Mouse (Mus musculus) hindbrain, embryonic 12.5 days (tissue): ENCODE results near the gene Naaladl2. TPM values are rescaled to one million over a fixed set of nuclear protein-coding genes. Genes with fewer than 3 reads are reported as not detected.
A peak's percentile ranks its signal among the peaks of the same experiment; 100 is the strongest.

Source experiments
- ATAC-seq: fragments of 200-750 bp; cut with Nextera tagmentation; 2 replicates; pipeline ENCODE4 v1.8.0; 2017; ENCODE audit warnings: moderate TSS enrichment; ENCODE audit not compliant: low FRiP score
- H3K27ac ChIP-seq: fragments of 300-500 bp; sonication (generic); 2 replicates; pipeline ENCODE4 v1.5.1; 2016; ENCODE audit warnings: mild to moderate bottlenecking
- H3K27me3 ChIP-seq: fragments of 300-500 bp; sonication (generic); 2 replicates; pipeline ENCODE4 v1.6.1; 2016; ENCODE audit warnings: mild to moderate bottlenecking
- H3K36me3 ChIP-seq: fragments of 300-500 bp; sonication (generic); 2 replicates; pipeline ENCODE4 v1.6.1; 2016; ENCODE audit warnings: mild to moderate bottlenecking
- H3K4me1 ChIP-seq: fragments of 300-500 bp; sonication (generic); 2 replicates; pipeline ENCODE4 v1.6.1; 2016
- H3K4me2 ChIP-seq: fragments of 300-500 bp; sonication (generic); replicated peaks from 2 replicates; pipeline ENCODE4 v1.6.1; 2016; ENCODE audit warnings: mild to moderate bottlenecking
- H3K4me3 ChIP-seq: fragments of 300-500 bp; sonication (generic); 2 replicates; pipeline ENCODE4 v1.5.1; 2016; ENCODE audit warnings: mild to moderate bottlenecking
- H3K9ac ChIP-seq: fragments of 300-500 bp; sonication (generic); 2 replicates; pipeline ENCODE4 v1.6.1; 2016; ENCODE audit warnings: mild to moderate bottlenecking, moderate library complexity
- H3K9me3 ChIP-seq: fragments of 300-500 bp; sonication (generic); replicated peaks from 2 replicates; pipeline ENCODE4 v1.6.1; 2016; ENCODE audit warnings: mild to moderate bottlenecking
- WGBS: fragments of 180-500 bp; shearing (Covaris S2); methylation state at CpG from one replicate; pipeline ENCODE4 v1.1.7; 2016; 5-methylcytosine and 5-hydroxymethylcytosine counted together
- polyA plus RNA-seq: library from polyadenylated mRNA; unstranded; fragments of >200 nt; fragmentation: Nextera tagmentation; extraction: Ambion mirVana; gene quantifications from 2 replicates; pipeline ENCODE4 v1.2.1, GENCODE M21; 2016

Naaladl2 gene
- polyA plus RNA-seq, 1 experiment from 2014 or later, result 0.63 TPM

- H3K4me2 ChIP-seq, result no peak overlapping the region
- no peaks in the 10 kb centered on the region for H3K9me3 ChIP-seq
- H3K27ac ChIP-seq, result no peak overlapping the region
- WGBS, result 49% methylated on average over 2 of the region's 2 CpGs
- H3K4me1 ChIP-seq, result no peaks in the 10 kb centered on the region
- no peaks in the 10 kb centered on the region for H3K27me3 ChIP-seq
- no peak overlapping the region for H3K4me3 ChIP-seq
- H3K36me3 ChIP-seq, result no peaks in the 10 kb centered on the region
- no peak overlapping the region for H3K9ac ChIP-seq
- ATAC-seq, result no peak
These were observed 222.2 kb downstream of the Naaladl2 start for GRCm38 (mm10) chr3:24921811-24922210.

DNA sequence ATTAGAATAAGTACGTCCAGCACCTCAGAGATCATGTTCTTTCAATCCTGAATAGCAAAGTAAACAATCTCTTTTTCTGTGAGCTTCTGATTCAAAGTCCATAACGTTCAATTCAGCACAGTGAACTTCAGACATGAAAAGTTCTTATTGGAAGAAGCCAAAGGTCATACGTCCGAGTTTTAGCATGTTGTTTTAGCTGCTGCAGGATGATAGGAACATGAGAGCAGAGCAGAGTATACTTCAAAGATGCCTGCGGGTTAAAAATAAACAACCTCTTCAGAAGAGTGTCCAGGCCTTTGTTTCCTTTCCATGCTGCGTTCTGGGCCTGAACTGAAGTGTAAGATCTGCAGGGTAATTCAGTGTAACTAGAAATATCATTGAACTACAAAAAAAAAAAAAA, 222.7 kb downstream of the Naaladl2 start:
- ATAC-seq, result no peak
- Histone ChIP-seq H3K36me3 (no peaks in the 10 kb centered on the region), H3K9ac (no peak overlapping the region), H3K4me3 (no peak overlapping the region), H3K4me1 (no peaks in the 10 kb centered on the region), H3K9me3 (no peaks in the 10 kb centered on the region), H3K4me2 (no peak overlapping the region), H3K27ac (no peak overlapping the region), H3K27me3 (no peaks in the 10 kb centered on the region)
- WGBS, result 52% methylated on average over 6 of the region's 6 CpGs

DNA sequence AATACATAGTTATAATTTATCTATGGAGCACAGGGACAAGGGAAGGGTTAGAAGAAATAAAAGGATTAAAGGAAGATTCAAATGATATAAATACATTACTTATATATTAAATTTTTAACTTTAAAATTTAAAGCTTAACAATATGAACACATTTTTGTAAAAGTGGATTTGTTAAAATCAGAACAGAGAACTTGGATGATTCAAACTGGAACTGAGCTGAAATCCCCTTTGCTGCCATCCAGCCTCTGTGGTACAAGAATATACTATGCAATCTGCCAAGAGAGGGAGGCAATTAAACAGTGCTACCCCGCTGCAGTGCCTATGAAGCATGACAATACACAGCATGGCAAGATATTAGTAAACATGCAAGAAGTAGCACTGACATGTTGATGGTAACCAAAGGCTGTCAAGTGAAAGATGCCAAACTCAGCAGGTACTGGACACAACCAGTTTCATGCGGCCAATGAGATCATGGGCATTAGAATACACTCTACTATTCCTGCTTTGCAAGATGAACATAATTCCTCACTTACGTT, 238.6 kb downstream of the Naaladl2 start:
- 89% methylated on average over 3 of the region's 3 CpGs for WGBS
- no peak overlapping the region for H3K9ac ChIP-seq

DNA sequence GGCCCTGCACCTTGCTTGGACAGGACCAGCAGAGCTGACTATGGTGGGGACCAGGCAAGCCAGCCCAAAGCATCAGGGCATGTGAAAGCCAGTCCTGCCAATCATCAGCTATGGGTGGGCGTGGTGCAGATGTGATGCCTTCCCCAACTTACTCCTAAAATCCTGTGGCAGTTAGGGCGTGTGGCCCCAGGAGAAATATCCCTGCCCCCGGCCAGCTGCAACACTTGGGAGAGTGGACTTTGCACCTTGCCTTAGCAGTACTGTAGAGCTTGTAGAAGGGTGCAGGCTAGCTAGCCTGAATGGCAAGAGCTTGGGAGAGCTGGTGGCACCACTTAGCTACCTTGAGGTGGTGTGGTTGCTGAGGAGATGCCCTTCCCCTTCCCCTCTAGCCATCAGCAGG, 255.3 kb downstream of the Naaladl2 start:
- Histone ChIP-seq H3K4me2 (no peak overlapping the region), H3K4me3 (no peak overlapping the region), H3K27ac (no peak overlapping the region), H3K9me3 (no peaks in the 10 kb centered on the region), H3K27me3 (no peaks in the 10 kb centered on the region), H3K4me1 (no peaks in the 10 kb centered on the region), H3K36me3 (no peaks in the 10 kb centered on the region), H3K9ac (no peak overlapping the region)
- 92% methylated on average over 3 of the region's 3 CpGs for WGBS
- no peak for ATAC-seq

More for the DNA sequence above, 238.6 kb downstream of the Naaladl2 start:
- no peaks in the 10 kb centered on the region for H3K9me3 ChIP-seq
- H3K4me1 ChIP-seq, result no peaks in the 10 kb centered on the region
- H3K27ac ChIP-seq, result no peak overlapping the region
- no peak for ATAC-seq
- H3K36me3 ChIP-seq, result no peaks in the 10 kb centered on the region
- H3K4me2 ChIP-seq, result no peak overlapping the region
- no peaks in the 10 kb centered on the region for H3K27me3 ChIP-seq
- H3K4me3 ChIP-seq, result no peak overlapping the region

DNA sequence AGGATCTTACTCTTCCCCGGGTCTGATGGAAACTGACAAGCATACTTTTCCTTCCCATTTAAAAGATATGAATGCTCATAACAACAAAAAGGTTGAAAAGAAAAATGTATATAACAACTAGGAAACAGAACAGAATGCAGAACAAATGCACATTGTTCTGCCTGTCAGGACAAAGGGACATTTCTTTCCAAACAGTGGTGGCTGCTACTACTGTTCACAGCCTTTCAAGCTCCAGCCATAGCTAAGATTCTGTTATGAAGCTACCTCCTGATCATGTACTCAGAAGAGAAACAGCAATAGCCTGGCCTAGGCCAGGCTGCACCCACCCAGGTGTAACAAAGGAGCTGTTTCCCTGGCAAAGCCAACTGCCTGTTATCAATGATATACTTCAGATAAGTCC, 271.8 kb downstream of the Naaladl2 start:
- Histone ChIP-seq H3K36me3 (no peaks in the 10 kb centered on the region), H3K27me3 (no peaks in the 10 kb centered on the region), H3K9me3 (no peaks in the 10 kb centered on the region), H3K4me2 (no peak overlapping the region), H3K9ac (no peak overlapping the region), H3K4me3 (no peak overlapping the region), H3K4me1 (no peaks in the 10 kb centered on the region), H3K27ac (no peak overlapping the region)
- 88% methylated on average over 1 of the region's 1 CpGs for WGBS
- ATAC-seq, result no peak

DNA sequence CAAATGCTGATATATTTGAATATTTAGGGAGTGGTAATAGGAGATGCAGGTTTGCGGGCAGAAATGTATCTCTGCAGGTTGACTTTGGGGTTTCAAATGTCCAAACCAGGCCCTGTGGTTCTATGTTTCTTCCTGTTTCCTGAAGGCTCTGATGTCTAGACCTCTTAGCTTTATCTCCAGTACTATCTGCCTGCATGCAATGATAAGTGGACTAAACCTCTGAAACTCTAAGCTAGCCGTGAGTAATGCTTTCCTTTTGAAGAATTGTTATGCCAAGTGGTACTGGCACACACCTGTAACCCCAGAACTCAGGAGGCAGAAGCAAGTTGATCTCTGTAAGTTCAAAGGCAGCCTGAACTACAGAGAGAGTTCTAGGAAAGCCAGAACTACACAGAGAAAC, 291.1 kb downstream of the Naaladl2 start:
- Histone ChIP-seq H3K27ac (no peak overlapping the region), H3K27me3 (no peaks in the 10 kb centered on the region), H3K4me2 (no peak overlapping the region), H3K9ac (no peak overlapping the region), H3K4me3 (no peak overlapping the region), H3K4me1 (no peaks in the 10 kb centered on the region), H3K9me3 (no peaks in the 10 kb centered on the region), H3K36me3 (no peaks in the 10 kb centered on the region)
- 82% methylated on average over 2 of the region's 2 CpGs for WGBS
- ATAC-seq, result no peak

- Histone ChIP-seq H3K4me3 (no peak overlapping the region), H3K4me2 (no peak overlapping the region), H3K27me3 (no peaks in the 10 kb centered on the region), H3K27ac (no peak overlapping the region), H3K9me3 (no peaks in the 10 kb centered on the region), H3K4me1 (no peaks in the 10 kb centered on the region), H3K36me3 (no peaks in the 10 kb centered on the region), H3K9ac (no peak overlapping the region)
- WGBS, result 86% methylated on average over 2 of the region's 2 CpGs
- ATAC-seq, result no peak
These were observed 347.3 kb downstream of the Naaladl2 start for GRCm38 (mm10) chr3:24796739-24797138.

GRCm38 (mm10) chr3:24787451-24788148, 356.5 kb downstream of the Naaladl2 start:
- no peak overlapping the region for H3K9ac ChIP-seq
- no peaks in the 10 kb centered on the region for H3K4me1 ChIP-seq
- no peak overlapping the region for H3K4me3 ChIP-seq
- no peak overlapping the region for H3K4me2 ChIP-seq
- H3K27me3 ChIP-seq, result no peaks in the 10 kb centered on the region
- WGBS, result 90% methylated on average over 1 of the region's 1 CpGs
- no peak overlapping the region for H3K27ac ChIP-seq
- H3K36me3 ChIP-seq, result no peaks in the 10 kb centered on the region
- H3K9me3 ChIP-seq, result no peaks in the 10 kb centered on the region
- no peak for ATAC-seq

DNA sequence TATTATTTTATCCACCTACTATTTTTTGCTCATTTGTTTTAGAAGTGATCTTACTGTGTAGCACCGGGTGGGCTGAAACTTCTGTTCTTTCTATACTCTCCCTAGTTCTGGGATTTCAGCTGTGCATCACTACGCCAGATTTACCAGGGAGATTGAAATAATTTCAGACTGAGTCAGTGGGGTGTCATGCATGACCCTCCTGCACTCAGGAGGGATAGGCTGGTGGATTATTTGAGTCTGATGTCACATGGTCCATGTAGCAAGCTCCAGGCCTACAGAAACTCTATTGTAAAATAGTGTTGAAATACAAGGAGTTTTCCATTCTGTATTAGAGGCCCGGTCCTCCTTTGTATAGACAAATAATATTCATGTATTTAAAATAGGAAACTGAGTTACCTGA, 360.0 kb downstream of the Naaladl2 start:
- Histone ChIP-seq H3K4me1 (no peaks in the 10 kb centered on the region), H3K9ac (no peak overlapping the region), H3K4me2 (no peak overlapping the region), H3K27me3 (no peaks in the 10 kb centered on the region), H3K9me3 (no peaks in the 10 kb centered on the region), H3K27ac (no peak overlapping the region), H3K36me3 (no peaks in the 10 kb centered on the region), H3K4me3 (no peak overlapping the region)
- no peak for ATAC-seq
- 83% methylated on average over 3 of the region's 3 CpGs for WGBS

GRCm38 (mm10) chr3:24783462-24783829, 360.6 kb downstream of the Naaladl2 start:
- Histone ChIP-seq H3K27me3 (no peaks in the 10 kb centered on the region), H3K9me3 (no peaks in the 10 kb centered on the region), H3K4me3 (no peak overlapping the region), H3K9ac (no peak overlapping the region), H3K4me1 (no peaks in the 10 kb centered on the region), H3K4me2 (no peak overlapping the region), H3K27ac (0 out of 2 replicates have a peak overlapping the region, but pooled peaks have one; percentile 17), H3K36me3 (no peaks in the 10 kb centered on the region)
- ATAC-seq, result no peak
- WGBS, result 70% methylated on average over 7 of the region's 7 CpGs

DNA sequence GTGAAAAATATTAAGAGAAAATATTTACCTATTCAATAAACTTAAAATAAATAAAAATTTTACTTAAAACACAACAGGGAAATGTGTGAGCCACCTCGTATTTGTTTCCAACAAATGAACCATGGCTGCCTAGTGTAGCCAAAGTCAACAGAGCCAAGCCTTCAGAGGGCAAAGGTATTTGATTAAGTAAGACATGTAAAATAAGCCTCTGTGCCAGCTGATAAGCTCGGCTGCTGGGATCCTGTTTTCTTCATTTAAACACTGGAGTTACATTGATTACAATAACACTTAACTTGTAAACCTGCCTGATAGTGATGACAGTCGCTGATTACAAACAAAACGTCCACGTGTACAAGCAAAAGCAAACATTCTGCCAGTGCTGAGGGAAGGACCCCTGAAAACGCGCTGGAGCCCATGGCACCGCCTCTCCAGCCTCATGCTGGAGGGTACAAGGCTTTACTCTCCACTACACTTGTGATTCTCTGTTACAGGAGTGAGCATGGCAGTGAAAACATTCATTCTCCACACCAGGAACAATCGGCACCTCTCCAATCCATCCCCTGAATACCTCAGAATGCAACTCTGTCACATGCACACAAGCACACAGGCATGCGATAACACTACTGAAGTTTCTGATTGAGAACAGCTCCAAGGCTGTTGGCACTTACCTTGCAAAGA, 361.1 kb downstream of the Naaladl2 start:
- no peak overlapping the region for H3K4me3 ChIP-seq
- no peak overlapping the region for H3K9ac ChIP-seq
- no peaks in the 10 kb centered on the region for H3K27me3 ChIP-seq
- no peaks in the 10 kb centered on the region for H3K9me3 ChIP-seq
- WGBS, result 64% methylated on average over 10 of the region's 10 CpGs
- H3K36me3 ChIP-seq, result no peaks in the 10 kb centered on the region
- H3K4me2 ChIP-seq, result 0 out of 2 replicates have a peak overlapping the region, but pooled peaks have one; percentile 3
- H3K27ac ChIP-seq, result 0 out of 2 replicates have a peak overlapping the region, but pooled peaks have one; percentile 17
- H3K4me1 ChIP-seq, result no peaks in the 10 kb centered on the region
- ATAC-seq, result no peak

GRCm38 (mm10) chr3:24781687-24782086, 362.4 kb downstream of the Naaladl2 start:
- H3K9ac ChIP-seq, result no peak overlapping the region
- no peak overlapping the region for H3K27ac ChIP-seq
- 92% methylated on average over 2 of the region's 2 CpGs for WGBS

DNA sequence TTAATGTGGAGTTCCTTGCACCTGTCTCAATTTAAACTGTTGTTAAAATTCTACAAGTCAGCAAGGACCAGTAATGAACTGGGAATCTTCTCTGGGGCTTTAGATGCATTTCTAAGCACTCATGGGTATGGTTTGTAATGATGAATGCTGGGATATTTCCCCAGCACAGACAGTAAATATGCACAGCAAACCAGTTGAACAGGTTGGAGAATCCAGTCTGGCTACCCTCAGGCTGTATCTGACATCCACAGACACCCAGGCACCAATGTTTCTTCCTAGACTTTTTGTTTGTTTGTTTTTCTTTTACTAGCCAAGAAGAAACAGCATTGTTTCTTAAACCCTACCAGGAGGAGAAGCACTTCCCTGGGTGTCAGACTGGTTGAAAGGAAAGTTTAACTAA, 365.6 kb downstream of the Naaladl2 start:
- no peak overlapping the region for H3K4me3 ChIP-seq
- H3K27me3 ChIP-seq, result no peaks in the 10 kb centered on the region
- ATAC-seq, result no peak
- H3K4me2 ChIP-seq, result no peak overlapping the region
- H3K9ac ChIP-seq, result no peak overlapping the region
- no peak overlapping the region for H3K27ac ChIP-seq
- H3K36me3 ChIP-seq, result no peaks in the 10 kb centered on the region
- no peaks in the 10 kb centered on the region for H3K4me1 ChIP-seq
- H3K9me3 ChIP-seq, result no peaks in the 10 kb centered on the region

More at GRCm38 (mm10) chr3:24781687-24782086, 362.4 kb downstream of the Naaladl2 start:
- H3K4me3 ChIP-seq, result no peak overlapping the region
- ATAC-seq, result no peak
- no peaks in the 10 kb centered on the region for H3K4me1 ChIP-seq
- no peaks in the 10 kb centered on the region for H3K27me3 ChIP-seq
- no peaks in the 10 kb centered on the region for H3K36me3 ChIP-seq
- no peaks in the 10 kb centered on the region for H3K9me3 ChIP-seq
- H3K4me2 ChIP-seq, result no peak overlapping the region
